Mouse (Mus musculus): ENCODE measurements around the gene Pif1.

DNA sequence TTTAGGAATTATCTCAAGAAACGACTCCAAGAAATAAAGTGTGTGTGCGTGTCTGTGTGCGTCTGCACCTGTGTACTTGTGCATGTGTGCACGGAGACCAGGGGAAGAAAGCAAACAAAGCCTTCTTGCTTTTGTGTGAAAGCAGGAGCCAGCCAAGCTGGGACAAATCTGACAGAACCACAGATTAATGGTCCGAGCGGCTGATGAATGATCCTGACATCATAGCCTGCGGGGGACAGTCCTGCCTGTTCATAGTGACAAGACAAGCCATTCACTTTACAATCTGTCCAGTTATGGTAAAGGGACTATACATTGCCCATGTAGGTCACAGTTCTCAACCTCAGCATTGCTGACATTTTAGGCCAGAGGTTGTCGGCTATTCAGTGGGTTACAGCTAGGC is 38.6 kb upstream of the Pif1 start:
- no peak for TF ChIP-seq CTCF (IDR thresholded peaks at IDR 0.05; ENCODE audit: low read depth)
- no peak for TF ChIP-seq EP300 (IDR thresholded peaks at IDR 0.05; ENCODE audit: low read depth)
